Mouse (Mus musculus) midbrain, embryonic 13.5 days (tissue): ENCODE measurements at regions not wholly inside any gene's neighbourhood (a gene's known extent, or its start where the extent isn't known, plus 50 kb on each side); places are given as distances from the start of the nearest gene placed in this dataset.

ENCODE experiments used
- ATAC-seq: fragments of 200-750 bp; cut with Nextera tagmentation; 2 replicates; pipeline ENCODE4 v1.8.0; 2017; ENCODE audit warnings: mild to moderate bottlenecking, moderate TSS enrichment, moderate library complexity
- H3K27ac ChIP-seq: fragments of 300-500 bp; sonication (generic); 2 replicates; pipeline ENCODE4 v1.5.1; 2015; ENCODE audit warnings: inconsistent platforms, mild to moderate bottlenecking, moderate library complexity
- H3K27me3 ChIP-seq: fragments of 300-500 bp; sonication (generic); 2 replicates; pipeline ENCODE4 v1.6.1; 2015; ENCODE audit warnings: mild to moderate bottlenecking, inconsistent platforms
- H3K36me3 ChIP-seq: fragments of 300-500 bp; sonication (generic); 2 replicates; pipeline ENCODE4 v1.6.1; 2015; ENCODE audit warnings: mild to moderate bottlenecking, inconsistent platforms
- H3K4me1 ChIP-seq: fragments of 300-500 bp; sonication (generic); replicated peaks from 2 replicates; pipeline ENCODE4 v1.6.1; 2015; ENCODE audit warnings: inconsistent platforms
- H3K4me2 ChIP-seq: fragments of 300-500 bp; sonication (generic); replicated peaks from 2 replicates; pipeline ENCODE4 v1.6.1; 2015; ENCODE audit warnings: moderate library complexity, mild to moderate bottlenecking, inconsistent platforms
- H3K4me3 ChIP-seq: fragments of 300-500 bp; sonication (generic); replicated peaks from 2 replicates; pipeline ENCODE4 v1.5.1; 2015; ENCODE audit warnings: mild to moderate bottlenecking, inconsistent platforms
- H3K9ac ChIP-seq: fragments of 300-500 bp; sonication (generic); replicated peaks from 2 replicates; pipeline ENCODE4 v1.6.1; 2015; ENCODE audit warnings: mild to moderate bottlenecking, inconsistent platforms
- H3K9me3 ChIP-seq: fragments of 300-500 bp; sonication (generic); 2 replicates; pipeline ENCODE4 v1.6.1; 2016; ENCODE audit warnings: mild to moderate bottlenecking, inconsistent platforms
- WGBS: fragments of 180-500 bp; shearing (Covaris S2); methylation state at CpG from one replicate; pipeline ENCODE4 v1.1.7; 2015; 5-methylcytosine and 5-hydroxymethylcytosine counted together

GRCm38 (mm10) chr9:101807249-101807648, 54.4 kb upstream of the 9630041A04Rik start:
- H3K4me2 ChIP-seq, result no peak overlapping the region; the same call in 1 of the 2 replicates
- H3K9ac ChIP-seq, result no peak overlapping the region
- no peak overlapping the region for H3K4me3 ChIP-seq
- WGBS, result 16% methylated on average over 4 of the region's 4 CpGs
- no peaks in the 10 kb centered on the region for H3K27me3 ChIP-seq
- H3K36me3 ChIP-seq, result no peaks in the 10 kb centered on the region
- H3K4me1 ChIP-seq, result peaks cover 14% of the 10 kb centered on the region
- H3K27ac ChIP-seq, result peak overlapping the region; percentile 40
- peak; percentile 74; the same call in 1 of the 2 replicates for ATAC-seq
- no peaks in the 10 kb centered on the region for H3K9me3 ChIP-seq

GRCm38 (mm10) chr9:101796718-101797117, 64.9 kb upstream of the 9630041A04Rik start:
- H3K4me3 ChIP-seq, result no peak overlapping the region
- no peak for ATAC-seq
- H3K9me3 ChIP-seq, result no peaks in the 10 kb centered on the region
- no peak overlapping the region for H3K27ac ChIP-seq
- H3K4me2 ChIP-seq, result no peak overlapping the region
- WGBS, result 88% methylated on average over 1 of the region's 1 CpGs
- H3K4me1 ChIP-seq, result no peaks in the 10 kb centered on the region
- no peak overlapping the region for H3K9ac ChIP-seq
- H3K27me3 ChIP-seq, result no peaks in the 10 kb centered on the region
- no peaks in the 10 kb centered on the region for H3K36me3 ChIP-seq

DNA sequence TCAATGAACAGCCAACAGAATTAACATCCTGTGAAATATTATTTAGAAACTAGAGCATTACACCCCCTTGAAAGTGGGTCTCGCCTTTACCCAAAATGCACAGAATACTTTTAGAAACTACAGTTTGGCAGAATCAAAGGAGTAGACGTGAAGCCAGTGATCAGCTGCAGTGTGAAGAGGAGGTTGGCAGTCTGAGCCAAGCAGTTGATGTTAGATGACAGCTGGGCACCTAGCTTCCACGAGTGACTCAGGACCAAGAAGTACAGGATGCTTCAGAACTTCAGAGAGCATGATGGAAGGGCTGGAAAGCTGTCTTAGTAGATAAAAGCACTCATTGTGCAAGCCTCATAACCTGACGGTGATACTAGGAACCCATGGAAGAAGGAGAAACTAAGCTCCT, 65.6 kb upstream of the 9630041A04Rik start:
- Histone ChIP-seq H3K9me3 (no peaks in the 10 kb centered on the region), H3K4me2 (no peak overlapping the region), H3K36me3 (no peaks in the 10 kb centered on the region), H3K4me1 (no peaks in the 10 kb centered on the region), H3K27me3 (no peaks in the 10 kb centered on the region), H3K27ac (no peak overlapping the region), H3K9ac (no peak overlapping the region), H3K4me3 (no peak overlapping the region)
- ATAC-seq, result no peak
- 77% methylated on average over 4 of the region's 4 CpGs for WGBS

GRCm38 (mm10) chr9:101795436-101795835, 66.2 kb upstream of the 9630041A04Rik start:
- no peak overlapping the region for H3K27ac ChIP-seq
- no peak for ATAC-seq

DNA sequence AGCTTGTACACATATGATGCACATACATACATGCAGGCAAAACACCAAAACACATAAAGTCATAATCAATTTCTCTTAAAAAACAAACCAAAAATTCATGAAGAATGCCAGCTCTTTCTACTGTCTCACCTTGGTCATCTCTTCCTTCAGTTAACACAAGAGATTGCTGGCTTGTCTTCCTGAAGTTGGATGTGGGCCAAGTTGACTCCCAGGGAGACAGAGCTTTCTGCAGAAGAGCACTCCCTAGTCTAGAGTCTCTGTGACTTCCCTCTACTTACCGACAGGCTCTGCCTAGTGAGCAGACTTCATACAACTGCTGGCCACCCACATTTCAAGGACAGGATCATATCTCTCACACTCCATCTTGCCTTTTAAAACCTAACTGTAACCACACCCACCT, 70.7 kb upstream of the 9630041A04Rik start:
- no peak overlapping the region for H3K27ac ChIP-seq
- ATAC-seq, result no peak
- H3K9me3 ChIP-seq, result no peaks in the 10 kb centered on the region
- H3K4me2 ChIP-seq, result no peak overlapping the region
- no peak overlapping the region for H3K9ac ChIP-seq
- no peak overlapping the region for H3K4me3 ChIP-seq
- no peaks in the 10 kb centered on the region for H3K27me3 ChIP-seq
- no peaks in the 10 kb centered on the region for H3K4me1 ChIP-seq
- WGBS, result 85% methylated on average over 1 of the region's 1 CpGs
- H3K36me3 ChIP-seq, result no peaks in the 10 kb centered on the region

More at GRCm38 (mm10) chr9:101795436-101795835, 66.2 kb upstream of the 9630041A04Rik start:
- Histone ChIP-seq H3K4me3 (no peak overlapping the region), H3K9ac (no peak overlapping the region), H3K9me3 (no peaks in the 10 kb centered on the region), H3K27me3 (no peaks in the 10 kb centered on the region), H3K36me3 (no peaks in the 10 kb centered on the region), H3K4me1 (no peaks in the 10 kb centered on the region), H3K4me2 (no peak overlapping the region)
- WGBS, result 86% methylated on average over 2 of the region's 2 CpGs

GRCm38 (mm10) chr9:101740949-101741605, 120.6 kb upstream of the 9630041A04Rik start:
- WGBS, result 59% methylated on average over 10 of the region's 10 CpGs
- H3K27ac ChIP-seq, result 0 out of 2 replicates have a peak overlapping the region, but pooled peaks have one; percentile 2

GRCm38 (mm10) chr9:101739322-101739721, 122.3 kb upstream of the 9630041A04Rik start:
- ATAC-seq, result no peak
- WGBS, result 82% methylated on average over 10 of the region's 10 CpGs
- H3K4me3 ChIP-seq, result no peak overlapping the region
- H3K27ac ChIP-seq, result no peak overlapping the region
- H3K9me3 ChIP-seq, result no peaks in the 10 kb centered on the region
- peaks cover 6% of the 10 kb centered on the region for H3K4me1 ChIP-seq
- H3K27me3 ChIP-seq, result no peaks in the 10 kb centered on the region
- no peak overlapping the region for H3K9ac ChIP-seq
- H3K36me3 ChIP-seq, result no peaks in the 10 kb centered on the region
- H3K4me2 ChIP-seq, result no peak overlapping the region

More at GRCm38 (mm10) chr9:101740949-101741605, 120.6 kb upstream of the 9630041A04Rik start:
- Histone ChIP-seq H3K27me3 (no peaks in the 10 kb centered on the region), H3K4me2 (no peak overlapping the region), H3K36me3 (no peaks in the 10 kb centered on the region), H3K4me3 (no peak overlapping the region), H3K9me3 (no peaks in the 10 kb centered on the region), H3K9ac (no peak overlapping the region), H3K4me1 (peaks cover 5% of the 10 kb centered on the region; the same call in 1 of the 2 replicates)
- no peak for ATAC-seq

DNA sequence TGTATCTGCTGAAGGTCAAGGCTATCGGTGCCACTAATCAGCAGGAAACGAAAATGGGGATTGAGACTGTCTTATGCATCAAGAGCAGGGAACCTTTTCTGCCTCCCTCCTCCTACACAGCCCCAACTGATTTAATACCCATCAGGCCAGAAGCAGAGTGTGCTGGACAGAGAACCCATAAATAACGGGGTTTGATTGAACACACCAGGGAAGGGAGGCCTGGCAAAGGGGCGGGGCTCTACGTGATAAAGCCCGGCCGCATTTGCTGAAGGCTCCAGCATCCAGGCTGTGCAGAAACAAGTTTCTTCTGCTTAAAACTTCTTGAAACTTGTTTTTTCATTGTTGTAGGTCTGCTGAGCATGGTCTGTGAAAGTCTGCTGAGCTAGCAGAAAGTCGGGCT, 127.4 kb upstream of the 9630041A04Rik start:
- no peak overlapping the region for H3K9ac ChIP-seq
- H3K27ac ChIP-seq, result 0 out of 2 replicates have a peak overlapping the region, but pooled peaks have one; percentile 25
- no peak overlapping the region for H3K4me3 ChIP-seq
- H3K9me3 ChIP-seq, result no peaks in the 10 kb centered on the region
- peak; percentile 47; the same call in 1 of the 2 replicates for ATAC-seq
- H3K4me2 ChIP-seq, result no peak overlapping the region
- no peaks in the 10 kb centered on the region for H3K27me3 ChIP-seq
- WGBS, result 71% methylated on average over 8 of the region's 8 CpGs
- no peaks in the 10 kb centered on the region for H3K36me3 ChIP-seq
- peaks cover 21% of the 10 kb centered on the region for H3K4me1 ChIP-seq

GRCm38 (mm10) chr9:101733611-101734225, 127.9 kb upstream of the 9630041A04Rik start:
- Histone ChIP-seq H3K4me2 (no peak overlapping the region), H3K4me1 (peaks cover 21% of the 10 kb centered on the region), H3K27ac (peak overlapping the region; percentile 54; the same call in 1 of the 2 replicates), H3K9me3 (no peaks in the 10 kb centered on the region), H3K27me3 (no peaks in the 10 kb centered on the region), H3K36me3 (no peaks in the 10 kb centered on the region), H3K9ac (no peak overlapping the region), H3K4me3 (no peak overlapping the region)
- peak; percentile 89 for ATAC-seq
- 45% methylated on average over 14 of the region's 14 CpGs for WGBS

DNA sequence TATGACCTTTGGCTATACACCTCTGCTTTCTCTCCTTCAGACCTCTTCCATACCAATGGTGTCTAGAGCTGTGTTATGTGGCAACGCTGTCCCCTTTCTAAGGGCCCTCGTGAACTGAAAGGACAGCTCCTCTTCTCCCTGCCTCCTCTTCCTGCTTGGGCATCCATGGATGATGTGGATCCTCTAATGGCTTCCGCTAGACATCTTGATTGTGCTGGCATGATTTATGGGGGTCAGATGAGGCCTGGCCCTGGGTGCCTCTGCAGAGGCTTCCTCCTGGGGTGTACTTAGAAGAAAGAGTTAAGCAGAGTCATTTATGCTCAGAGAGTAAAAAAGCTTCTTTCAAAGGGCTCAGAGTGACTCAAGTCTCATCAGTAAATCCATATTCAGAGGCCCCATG, 131.5 kb upstream of the 9630041A04Rik start:
- H3K4me1 ChIP-seq, result peaks cover 21% of the 10 kb centered on the region
- no peak overlapping the region for H3K4me2 ChIP-seq
- no peak overlapping the region for H3K9ac ChIP-seq
- ATAC-seq, result no peak
- no peaks in the 10 kb centered on the region for H3K27me3 ChIP-seq
- H3K36me3 ChIP-seq, result no peaks in the 10 kb centered on the region
- H3K27ac ChIP-seq, result 0 out of 2 replicates have a peak overlapping the region, but pooled peaks have one; percentile 5
- 81% methylated on average over 3 of the region's 3 CpGs for WGBS
- no peaks in the 10 kb centered on the region for H3K9me3 ChIP-seq
- H3K4me3 ChIP-seq, result no peak overlapping the region

DNA sequence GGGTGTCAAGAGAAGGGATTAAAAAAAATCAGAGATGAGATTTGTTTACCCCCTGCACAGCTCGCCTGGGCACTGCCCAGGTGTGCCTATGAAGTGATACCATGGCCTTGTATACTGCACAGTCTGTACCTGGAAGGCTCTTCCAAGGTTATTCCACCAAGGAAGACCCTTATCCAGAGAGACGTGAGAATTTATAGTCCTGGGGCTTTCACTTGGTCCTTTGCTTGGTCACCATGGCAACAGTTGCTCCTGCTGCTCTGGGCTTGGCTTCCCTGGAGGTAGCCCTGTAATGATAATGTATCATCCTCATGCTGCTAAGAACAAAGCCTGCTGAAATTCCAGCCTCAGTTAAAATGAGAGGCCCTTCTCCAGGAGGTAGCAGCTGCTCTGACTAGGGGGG, 143.7 kb upstream of the 9630041A04Rik start:
- Histone ChIP-seq H3K4me3 (no peak overlapping the region), H3K4me2 (no peak overlapping the region), H3K27ac (peak overlapping the region; percentile 35; the same call in 1 of the 2 replicates), H3K27me3 (no peaks in the 10 kb centered on the region), H3K36me3 (no peaks in the 10 kb centered on the region), H3K9ac (no peak overlapping the region), H3K9me3 (no peaks in the 10 kb centered on the region), H3K4me1 (peaks cover 15% of the 10 kb centered on the region)
- peak; percentile 55; the same call in 1 of the 2 replicates for ATAC-seq
- WGBS, result 34% methylated on average over 2 of the region's 2 CpGs

- Histone ChIP-seq H3K4me2 (no peak overlapping the region), H3K27ac (no peak overlapping the region)
These were observed 145.3 kb upstream of the 9630041A04Rik start for GRCm38 (mm10) chr9:101716326-101716725.

More at GRCm38 (mm10) chr9:101716326-101716725, 145.3 kb upstream of the 9630041A04Rik start:
- peaks cover 15% of the 10 kb centered on the region for H3K4me1 ChIP-seq
- H3K27me3 ChIP-seq, result no peaks in the 10 kb centered on the region
- H3K36me3 ChIP-seq, result no peaks in the 10 kb centered on the region
- 80% methylated on average over 5 of the region's 5 CpGs for WGBS
- H3K9me3 ChIP-seq, result peaks cover 3% of the 10 kb centered on the region; the same call in 1 of the 2 replicates
- no peak for ATAC-seq
- H3K9ac ChIP-seq, result no peak overlapping the region
- H3K4me3 ChIP-seq, result no peak overlapping the region
